Mouse (Mus musculus): Measurements from ENCODE around the gene C1qtnf4. TPM values are rescaled to one million over a fixed set of nuclear protein-coding genes. Genes with fewer than 3 reads are reported as not detected.
"Not testable (repeated sequence)": the region's sequence is repeated elsewhere in the genome, so short reads cannot be mapped to it uniquely, and the experiment has no call there.

Gene C1qtnf4
- polyA plus RNA-seq, 1 experiment from 2014 or later, result 2.3 TPM

DNA sequence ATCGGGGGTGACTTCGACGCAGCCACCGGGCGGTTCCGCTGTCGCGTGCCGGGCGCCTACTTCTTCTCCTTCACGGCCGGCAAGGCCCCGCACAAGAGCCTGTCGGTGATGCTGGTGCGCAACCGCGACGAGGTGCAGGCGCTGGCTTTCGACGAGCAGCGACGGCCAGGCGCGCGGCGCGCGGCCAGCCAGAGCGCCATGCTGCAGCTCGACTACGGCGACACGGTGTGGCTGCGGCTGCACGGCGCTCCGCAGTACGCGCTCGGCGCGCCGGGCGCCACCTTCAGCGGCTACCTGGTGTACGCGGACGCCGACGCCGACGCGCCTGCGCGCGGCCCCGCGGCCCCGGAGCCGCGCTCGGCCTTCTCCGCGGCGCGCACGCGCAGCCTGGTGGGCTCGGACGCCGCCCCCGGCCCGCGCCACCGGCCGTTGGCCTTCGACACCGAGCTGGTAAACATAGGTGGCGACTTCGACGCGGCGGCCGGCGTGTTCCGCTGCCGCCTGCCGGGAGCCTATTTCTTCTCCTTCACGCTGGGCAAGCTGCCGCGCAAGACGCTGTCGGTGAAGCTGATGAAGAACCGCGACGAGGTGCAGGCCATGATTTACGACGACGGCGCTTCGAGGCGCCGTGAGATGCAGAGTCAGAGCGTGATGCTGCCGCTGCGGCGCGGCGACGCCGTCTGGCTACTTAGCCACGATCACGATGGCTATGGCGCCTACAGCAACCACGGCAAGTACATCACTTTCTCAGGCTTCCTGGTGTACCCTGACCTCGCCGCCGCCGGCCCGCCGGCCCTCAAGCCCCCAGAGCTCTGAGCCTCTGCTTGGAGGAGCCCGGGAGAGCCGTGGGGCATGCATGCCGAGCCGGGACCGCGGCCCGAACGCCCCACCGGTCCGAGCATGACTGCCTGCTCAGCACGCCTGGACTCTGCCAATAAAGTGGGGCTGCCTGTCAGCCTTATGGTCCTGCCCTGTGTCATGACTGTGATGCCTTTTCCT, 4.2 kb downstream of the C1qtnf4 start:
- Histone ChIP-seq H3K27me3 (ENCODE audit: low read depth, poor library complexity, severe bottlenecking) (peaks cover 78% of the 10 kb centered on the region), H3K4me3 (peak overlapping the region; percentile 56), H3K9me3 (replicated peaks) (no peaks in the 10 kb centered on the region), H3K27ac (replicated peaks) (peak overlapping the region; percentile 75), H3K4me1 (peaks cover 43% of the 10 kb centered on the region), H3K36me3 (peaks cover 26% of the 10 kb centered on the region)
- 4% methylated on average over 133 of the region's 133 CpGs for WGBS
- DNase-seq (ENCODE audit: low spot score), result peak; percentile 59

DNA sequence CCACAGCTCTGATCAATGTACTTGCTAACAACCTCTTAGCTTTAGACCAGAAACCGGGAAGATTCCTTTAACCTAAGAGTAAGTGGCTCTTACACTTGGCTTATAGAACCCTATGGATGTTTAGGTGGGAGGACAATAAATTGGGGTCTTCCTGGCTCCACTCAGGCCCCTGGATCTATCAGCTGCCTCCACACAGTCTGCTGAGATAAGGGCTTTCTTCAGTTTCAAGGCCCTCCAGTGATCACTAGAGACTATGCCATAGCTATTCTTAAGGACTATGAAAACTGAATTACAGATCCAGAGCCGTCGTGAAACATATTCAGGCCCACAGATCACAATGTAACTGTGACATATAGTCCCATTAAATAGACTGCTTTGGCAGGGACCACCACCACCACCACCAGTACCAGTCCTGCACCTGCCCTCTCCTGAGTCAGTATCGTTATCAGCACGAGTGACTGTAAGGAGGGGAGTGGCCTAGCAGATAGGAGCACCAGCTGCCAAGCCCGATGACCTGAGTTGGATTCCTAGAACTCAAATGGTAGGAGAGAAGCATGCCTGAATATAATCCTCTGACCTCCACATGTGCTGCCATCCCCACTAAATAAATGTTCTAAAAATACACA, 8.1 kb downstream of the C1qtnf4 start:
- DNase-seq (ENCODE audit: low spot score), result no peak
- 92% methylated on average over 6 of the region's 6 CpGs for WGBS
- Histone ChIP-seq H3K4me3 (no peak overlapping the region), H3K4me1 (peaks cover 17% of the 10 kb centered on the region), H3K27me3 (ENCODE audit: low read depth, poor library complexity, severe bottlenecking) (peaks cover 38% of the 10 kb centered on the region), H3K27ac (replicated peaks) (no peak overlapping the region), H3K9me3 (replicated peaks) (no peaks in the 10 kb centered on the region), H3K36me3 (peaks cover 65% of the 10 kb centered on the region)

DNA sequence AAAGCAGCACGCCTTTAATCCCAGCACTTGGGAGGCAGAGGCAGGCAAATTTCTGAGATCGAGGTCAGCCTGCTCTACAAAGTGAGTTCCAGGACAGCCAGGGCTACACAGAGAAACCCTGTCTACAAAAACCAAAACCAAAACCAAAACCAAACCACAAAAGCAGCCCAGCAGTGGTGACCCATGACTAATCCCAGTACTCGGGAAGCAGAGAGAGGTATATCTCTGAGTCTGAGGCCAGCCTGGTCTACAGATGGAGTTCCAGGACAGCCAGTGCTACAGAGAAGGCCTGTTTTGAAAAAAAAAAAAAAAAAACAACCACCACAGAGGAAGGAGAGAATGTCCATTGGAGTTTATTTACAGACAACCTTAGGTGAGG, 8.6 kb downstream of the C1qtnf4 start:
- H3K9me3 ChIP-seq (replicated peaks); H3K4me3 ChIP-seq; H3K27ac ChIP-seq (replicated peaks); DNase-seq (ENCODE audit: low spot score): not testable (repeated sequence)
- H3K36me3 ChIP-seq, result peaks cover 70% of the 10 kb centered on the region
- H3K4me1 ChIP-seq, result peaks cover 15% of the 10 kb centered on the region
- H3K27me3 ChIP-seq (ENCODE audit: low read depth, poor library complexity, severe bottlenecking), result peaks cover 33% of the 10 kb centered on the region
- 90% methylated on average over 3 of the region's 3 CpGs for WGBS

DNA sequence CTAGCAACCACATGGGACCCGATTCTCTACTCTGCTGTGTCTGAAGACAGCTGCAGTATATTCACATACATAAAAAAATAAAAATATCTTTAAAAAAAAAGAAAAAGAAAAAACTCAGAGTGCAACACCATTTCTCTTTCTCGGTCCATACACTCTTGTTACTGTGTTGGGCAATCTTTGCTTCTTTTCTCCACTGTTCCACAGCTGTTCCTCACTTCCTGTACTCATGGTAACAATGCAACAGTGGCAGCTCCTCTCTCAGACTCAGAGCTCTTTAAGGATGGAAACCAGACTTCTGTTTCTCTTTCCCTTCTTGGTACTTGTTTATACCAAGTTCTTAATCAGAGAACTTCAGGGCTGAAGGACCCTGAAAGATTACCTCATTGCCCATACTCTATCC, 17.7 kb downstream of the C1qtnf4 start:
- Histone ChIP-seq H3K4me3 (peak overlapping the region; percentile 93), H3K4me1 (peaks cover 27% of the 10 kb centered on the region), H3K27me3 (ENCODE audit: low read depth, poor library complexity, severe bottlenecking) (no peaks in the 10 kb centered on the region), H3K9me3 (replicated peaks) (no peaks in the 10 kb centered on the region), H3K36me3 (peaks cover 73% of the 10 kb centered on the region), H3K27ac (replicated peaks) (peak overlapping the region; percentile 97)
- 85% methylated on average over 2 of the region's 2 CpGs for WGBS
- DNase-seq (ENCODE audit: low spot score), result no peak

DNA sequence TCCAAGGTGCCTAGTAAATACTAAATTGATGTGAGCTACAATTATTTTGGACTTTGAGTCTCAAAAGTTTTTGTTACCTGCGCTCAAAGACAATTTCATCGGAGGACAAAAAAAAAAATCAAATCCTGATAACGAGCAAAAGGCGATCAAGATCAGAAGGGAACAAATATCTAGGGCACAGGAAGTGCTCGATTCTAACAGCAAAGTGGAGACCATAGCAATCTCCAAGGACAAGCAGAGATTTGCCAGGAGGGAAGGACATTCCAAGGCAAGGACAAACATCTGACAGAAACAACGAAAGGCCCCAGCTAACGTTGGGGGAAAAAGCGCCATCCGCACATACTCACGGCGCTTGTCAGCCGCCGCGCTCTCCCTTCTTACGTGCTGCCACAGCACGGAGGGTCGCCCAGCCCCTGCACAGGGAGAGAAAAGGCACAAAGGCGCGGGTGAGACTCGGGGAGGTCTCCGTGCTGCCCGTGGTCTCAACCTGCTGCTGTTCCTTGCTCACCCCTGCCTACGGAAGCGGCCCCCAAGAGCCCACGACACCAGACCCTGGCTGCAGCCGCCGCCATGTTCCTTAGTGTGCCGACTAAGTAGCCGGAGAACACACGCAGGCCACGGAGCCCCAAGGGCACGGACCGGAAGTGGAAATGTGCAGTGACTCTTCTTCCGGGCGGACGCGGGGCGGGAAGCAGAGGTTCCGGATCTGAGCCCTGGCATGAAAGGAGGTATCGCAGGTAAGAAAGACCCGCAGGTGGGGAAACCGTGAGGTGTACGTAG, 18.6 kb downstream of the C1qtnf4 start, which contains the start of the genes Kbtbd4 and Ndufs3:
TSS of gene Kbtbd4 (plus strand) at position 665 of the 780 bp plus-strand sequence.
TSS of gene Ndufs3 (minus strand) at position 752 of the 780 bp plus-strand sequence.
- H3K9me3 ChIP-seq (replicated peaks), result no peaks in the 10 kb centered on the region
- peak; percentile 91 for DNase-seq (ENCODE audit: low spot score)
- peak within 1 kb of the TSS; percentile 93 for H3K4me3 ChIP-seq
- WGBS, result under 1% methylated on average over 43 of the region's 43 CpGs
- H3K27ac ChIP-seq (replicated peaks), result peak within 1 kb of the TSS; percentile 97
- H3K27me3 ChIP-seq (ENCODE audit: low read depth, poor library complexity, severe bottlenecking), result no peaks in the 10 kb centered on the region
- peaks cover 27% of the 10 kb centered on the region for H3K4me1 ChIP-seq
- peaks cover 73% of the 10 kb centered on the region for H3K36me3 ChIP-seq

DNA sequence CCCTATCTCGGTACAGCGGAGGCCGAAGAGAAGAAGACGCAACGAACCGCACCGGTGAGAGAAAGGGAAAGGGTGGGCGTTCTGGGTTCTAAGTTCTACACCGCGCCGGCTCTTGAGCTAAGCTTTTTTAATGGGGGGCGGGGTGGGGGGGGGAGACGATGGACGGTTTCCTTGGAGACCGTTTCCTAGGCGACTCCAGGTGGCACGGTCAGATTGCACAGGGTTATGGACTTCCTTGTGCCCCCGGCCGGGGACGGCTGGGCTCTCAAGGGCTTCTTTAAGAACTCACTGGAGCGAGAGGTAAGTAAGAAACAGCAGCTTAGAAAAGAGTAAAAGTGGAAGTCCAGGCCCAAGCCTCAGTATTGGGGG, 19.2 kb downstream of the C1qtnf4 start:
- peaks cover 73% of the 10 kb centered on the region for H3K36me3 ChIP-seq
- no peaks in the 10 kb centered on the region for H3K9me3 ChIP-seq (replicated peaks)
- H3K27me3 ChIP-seq (ENCODE audit: low read depth, poor library complexity, severe bottlenecking), result no peaks in the 10 kb centered on the region
- H3K4me1 ChIP-seq, result peaks cover 27% of the 10 kb centered on the region
- H3K27ac ChIP-seq (replicated peaks), result peak overlapping the region; percentile 97
- DNase-seq (ENCODE audit: low spot score), result no peak
- H3K4me3 ChIP-seq, result peak overlapping the region; percentile 93
- WGBS, result 0% methylated on average over 21 of the region's 21 CpGs

DNA sequence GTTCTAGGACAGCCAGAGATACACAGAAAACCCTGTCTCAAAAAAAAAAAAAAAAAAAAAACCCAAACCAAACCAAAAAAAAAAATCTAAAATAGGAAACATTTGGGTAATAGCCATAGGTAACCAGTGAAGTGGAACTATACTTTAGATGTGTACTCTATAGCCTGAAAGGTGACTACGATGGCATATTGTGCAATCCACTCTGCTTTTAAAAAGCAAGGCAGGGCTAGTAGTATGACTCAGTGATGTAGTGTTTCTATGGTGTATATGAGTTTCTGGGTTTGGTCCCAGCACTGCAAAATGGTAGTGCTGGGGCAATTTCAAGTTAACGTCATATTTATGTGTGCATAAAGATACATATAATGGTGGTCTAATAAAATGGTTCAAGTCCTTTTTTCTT, 21.1 kb downstream of the C1qtnf4 start:
- H3K27ac ChIP-seq (replicated peaks), result no peak overlapping the region
- no peak for DNase-seq (ENCODE audit: low spot score)
- H3K36me3 ChIP-seq, result peaks cover 74% of the 10 kb centered on the region
- WGBS, result 99% methylated on average over 2 of the region's 2 CpGs
- no peaks in the 10 kb centered on the region for H3K27me3 ChIP-seq (ENCODE audit: low read depth, poor library complexity, severe bottlenecking)
- H3K4me3 ChIP-seq, result no peak overlapping the region
- H3K9me3 ChIP-seq (replicated peaks), result no peaks in the 10 kb centered on the region
- peaks cover 27% of the 10 kb centered on the region for H3K4me1 ChIP-seq

DNA sequence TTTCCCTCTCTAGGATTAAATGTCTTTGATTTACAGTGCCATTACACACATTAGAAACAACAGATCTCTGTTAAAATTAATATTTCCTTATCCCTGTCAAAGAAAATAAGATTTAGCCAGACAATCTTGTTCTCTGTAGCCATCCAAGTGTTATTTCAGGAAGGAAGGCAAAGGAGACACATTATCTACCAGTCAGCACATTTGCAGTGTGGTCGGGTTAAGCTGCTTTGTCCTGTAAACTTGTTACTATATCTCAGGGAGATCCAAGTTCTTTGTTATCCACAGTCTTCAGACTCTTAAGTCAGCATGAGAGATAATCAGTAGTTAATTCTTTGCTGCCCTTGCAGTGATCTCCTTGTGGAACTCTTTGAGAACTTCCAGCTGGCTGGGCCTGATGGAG, 25.2 kb downstream of the C1qtnf4 start:
- Histone ChIP-seq H3K4me3 (no peak overlapping the region), H3K4me1 (peaks cover 14% of the 10 kb centered on the region), H3K36me3 (peaks cover 92% of the 10 kb centered on the region), H3K27ac (replicated peaks) (no peak overlapping the region), H3K9me3 (replicated peaks) (no peaks in the 10 kb centered on the region), H3K27me3 (ENCODE audit: low read depth, poor library complexity, severe bottlenecking) (no peaks in the 10 kb centered on the region)
- 89% methylated on average over 1 of the region's 1 CpGs for WGBS
- DNase-seq (ENCODE audit: low spot score), result no peak

DNA sequence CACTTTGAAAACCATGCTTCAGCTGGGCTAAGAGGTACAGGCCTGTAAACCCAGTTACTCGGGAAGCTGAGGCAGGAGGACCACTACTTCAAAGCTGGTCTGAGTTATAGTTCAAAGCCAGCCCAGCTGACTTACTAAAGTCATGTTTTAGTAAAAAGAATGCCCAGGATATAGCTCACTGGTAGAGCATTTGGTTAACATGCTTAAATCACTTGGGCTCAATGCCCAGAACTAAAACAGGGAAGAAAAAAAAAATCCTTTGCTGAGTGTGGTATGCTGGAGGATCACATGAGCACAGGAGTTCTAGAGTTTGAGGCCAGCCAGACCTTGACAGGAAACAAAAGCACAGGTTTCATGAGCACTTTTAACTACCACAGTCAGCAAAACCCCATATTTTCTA, 26.0 kb downstream of the C1qtnf4 start:
- no peak for DNase-seq (ENCODE audit: low spot score)
- H3K4me1 ChIP-seq, result peaks cover 18% of the 10 kb centered on the region
- no peaks in the 10 kb centered on the region for H3K27me3 ChIP-seq (ENCODE audit: low read depth, poor library complexity, severe bottlenecking)
- no peak overlapping the region for H3K4me3 ChIP-seq
- H3K36me3 ChIP-seq, result peaks cover 84% of the 10 kb centered on the region
- WGBS, result 85% methylated on average over 1 of the region's 1 CpGs
- no peak overlapping the region for H3K27ac ChIP-seq (replicated peaks)
- no peaks in the 10 kb centered on the region for H3K9me3 ChIP-seq (replicated peaks)

DNA sequence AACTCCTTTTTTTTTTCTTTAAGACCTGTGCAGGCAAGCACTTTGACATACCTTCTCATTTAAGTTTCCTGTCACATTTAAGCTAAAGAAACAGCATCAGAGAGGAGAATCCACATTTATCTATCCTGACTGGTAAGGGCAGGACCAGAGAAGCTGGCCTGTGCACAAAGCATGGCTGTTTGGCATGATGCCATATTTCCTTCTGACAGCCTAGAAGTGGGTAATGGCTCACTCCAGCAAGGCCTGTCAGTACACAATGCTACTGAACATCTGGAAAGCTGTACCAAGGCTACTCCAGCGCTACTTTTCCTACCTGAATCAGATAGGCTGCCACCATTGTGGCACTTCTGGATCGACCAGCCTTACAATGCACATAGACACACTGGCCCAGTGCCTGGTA, 28.0 kb downstream of the C1qtnf4 start:
- no peak overlapping the region for H3K27ac ChIP-seq (replicated peaks)
- H3K27me3 ChIP-seq (ENCODE audit: low read depth, poor library complexity, severe bottlenecking), result no peaks in the 10 kb centered on the region
- H3K4me3 ChIP-seq, result no peak overlapping the region
- peaks cover 35% of the 10 kb centered on the region for H3K4me1 ChIP-seq
- peaks cover 64% of the 10 kb centered on the region for H3K36me3 ChIP-seq
- no peak for DNase-seq (ENCODE audit: low spot score)
- 97% methylated on average over 2 of the region's 2 CpGs for WGBS
- H3K9me3 ChIP-seq (replicated peaks), result no peaks in the 10 kb centered on the region

DNA sequence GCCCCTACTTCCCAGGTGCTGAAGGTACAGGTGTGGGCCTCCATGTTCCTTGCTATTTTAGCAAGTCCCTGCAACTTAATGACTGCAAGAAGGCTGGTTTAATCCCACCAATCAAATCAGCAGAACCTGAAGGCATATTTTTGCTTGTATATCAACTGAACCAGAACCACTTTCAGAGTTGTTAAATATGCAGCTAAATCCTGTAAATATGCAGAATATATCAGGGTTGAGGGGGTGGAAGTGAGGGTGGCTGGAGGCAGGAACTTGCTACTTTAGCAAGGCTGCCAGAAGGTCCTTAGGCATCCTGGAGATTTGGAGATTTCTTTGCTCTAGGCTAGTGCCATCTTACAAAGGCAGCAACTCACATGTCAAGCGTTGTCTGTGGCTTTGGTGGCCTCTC, 29.9 kb downstream of the C1qtnf4 start:
- peaks cover 35% of the 10 kb centered on the region for H3K4me1 ChIP-seq
- H3K27ac ChIP-seq (replicated peaks), result no peak overlapping the region
- H3K9me3 ChIP-seq (replicated peaks), result no peaks in the 10 kb centered on the region
- 88% methylated on average over 1 of the region's 1 CpGs for WGBS
- no peak for DNase-seq (ENCODE audit: low spot score)
- H3K36me3 ChIP-seq, result peaks cover 46% of the 10 kb centered on the region
- H3K4me3 ChIP-seq, result no peak overlapping the region
- no peaks in the 10 kb centered on the region for H3K27me3 ChIP-seq (ENCODE audit: low read depth, poor library complexity, severe bottlenecking)

DNA sequence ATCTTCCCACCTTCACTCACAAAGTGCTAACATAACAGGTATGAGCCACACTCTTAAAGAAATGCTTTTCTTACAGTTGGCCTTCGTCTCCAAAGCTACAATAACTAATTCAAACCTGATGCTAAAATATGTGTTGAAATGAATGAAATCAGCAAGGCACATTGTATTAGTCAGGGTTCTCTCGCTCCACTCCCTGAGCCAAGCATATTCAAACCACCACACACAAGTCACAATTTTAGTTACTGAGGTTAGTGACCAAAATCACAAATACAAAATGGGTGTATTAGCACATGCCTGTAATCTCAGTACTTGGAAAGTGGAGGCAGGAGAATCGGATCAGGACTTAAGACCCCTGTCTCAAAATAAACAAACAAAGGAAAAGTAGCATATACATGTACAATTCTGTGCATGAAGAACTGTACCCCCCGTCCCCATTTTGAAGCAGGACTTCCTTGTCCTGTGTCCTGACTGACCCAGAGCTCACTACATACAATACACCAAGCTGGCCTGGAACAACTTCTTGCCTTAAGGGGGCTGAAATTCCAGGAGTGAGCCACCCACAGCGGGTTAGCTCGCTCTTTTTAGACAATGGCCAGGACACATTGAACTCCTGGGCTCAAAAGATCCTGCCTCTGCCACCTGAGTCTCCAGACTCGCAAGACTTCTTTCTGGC, 31.0 kb downstream of the C1qtnf4 start:
- peaks cover 34% of the 10 kb centered on the region for H3K36me3 ChIP-seq
- DNase-seq (ENCODE audit: low spot score), result no peak
- peaks cover 35% of the 10 kb centered on the region for H3K4me1 ChIP-seq
- no peaks in the 10 kb centered on the region for H3K27me3 ChIP-seq (ENCODE audit: low read depth, poor library complexity, severe bottlenecking)
- peak overlapping the region; percentile 80 for H3K4me3 ChIP-seq
- H3K27ac ChIP-seq (replicated peaks), result peak overlapping the region; percentile 98
- 38% methylated on average over 7 of the region's 7 CpGs for WGBS
- H3K9me3 ChIP-seq (replicated peaks), result no peaks in the 10 kb centered on the region
